Mouse (Mus musculus) kidney, postnatal 0 days (tissue): ENCODE results near the gene Itpk1. TPM values are rescaled to one million over a fixed set of nuclear protein-coding genes. Genes with fewer than 3 reads are reported as not detected.

Experiments used
- ATAC-seq: fragments of 200-750 bp; cut with Nextera tagmentation; replicated peaks from 2 replicates; pipeline ENCODE4 v1.8.0; 2017; ENCODE audit warnings: low read depth, moderate number of reproducible peaks, moderate TSS enrichment, moderate library complexity; ENCODE audit not compliant: low FRiP score
- DNase-seq: peaks from one replicate; pipeline ENCODE4 v3.0.0-alpha.2; 2016; ENCODE audit warnings: low spot score
- H3K27ac ChIP-seq: fragments of 300-500 bp; sonication (generic); 2 replicates; pipeline ENCODE4 v1.5.1; 2014; ENCODE audit warnings: mild to moderate bottlenecking
- H3K27me3 ChIP-seq: fragments of 300-500 bp; sonication (generic); 2 replicates; pipeline ENCODE4 v1.6.1; 2014; ENCODE audit warnings: low read length, mixed read lengths; ENCODE audit not compliant: insufficient read depth
- H3K36me3 ChIP-seq: fragments of 300-500 bp; sonication (generic); 2 replicates; pipeline ENCODE4 v1.6.1; 2014; ENCODE audit warnings: low read length, mixed read lengths; ENCODE audit not compliant: insufficient read depth
- H3K4me1 ChIP-seq: fragments of 300-500 bp; sonication (generic); replicated peaks from 2 replicates; pipeline ENCODE4 v1.6.1; 2014; ENCODE audit warnings: antibody characterized with exemption, low read length, mixed read lengths; ENCODE audit not compliant: insufficient read depth
- H3K4me2 ChIP-seq: fragments of 300-500 bp; sonication (generic); 2 replicates; pipeline ENCODE4 v1.6.1; 2014; ENCODE audit warnings: mild to moderate bottlenecking, low read length, moderate library complexity, mixed read lengths
- H3K4me3 ChIP-seq: fragments of 300-500 bp; sonication (generic); replicated peaks from 2 replicates; pipeline ENCODE4 v1.5.1; 2014; ENCODE audit warnings: low read depth, low read length
- H3K9ac ChIP-seq: fragments of 300-500 bp; sonication (generic); 2 replicates; pipeline ENCODE4 v1.6.1; 2014; ENCODE audit warnings: low read depth, low read length
- H3K9me3 ChIP-seq: fragments of 300-500 bp; sonication (generic); replicated peaks from 2 replicates; pipeline ENCODE4 v1.6.1; 2016; ENCODE audit warnings: low read length, inconsistent platforms, mixed read lengths
- CTCF ChIP-seq: IDR thresholded peaks from 2 replicates; pipeline ENCODE4 v1.5.1; 2016; ENCODE audit warnings: antibody characterized with exemption, low read depth, mild to moderate bottlenecking, moderate library complexity
- WGBS: fragments of 180-500 bp; shearing (Covaris S2); extraction: QIAGEN DNeasy Blood & Tissue Kit; methylation state at CpG from one replicate; pipeline ENCODE4 v1.1.7; 2014; 5-methylcytosine and 5-hydroxymethylcytosine counted together
- polyA plus RNA-seq: library from polyadenylated mRNA; unstranded; fragments of >200 nt; fragmentation: Nextera tagmentation; extraction: Ambion mirVana; gene quantifications from 2 replicates; pipeline ENCODE4 v1.2.1, GENCODE M21; 2015

Itpk1 gene
- polyA plus RNA-seq, 1 experiment from 2014 or later = 16.1 TPM

DNA sequence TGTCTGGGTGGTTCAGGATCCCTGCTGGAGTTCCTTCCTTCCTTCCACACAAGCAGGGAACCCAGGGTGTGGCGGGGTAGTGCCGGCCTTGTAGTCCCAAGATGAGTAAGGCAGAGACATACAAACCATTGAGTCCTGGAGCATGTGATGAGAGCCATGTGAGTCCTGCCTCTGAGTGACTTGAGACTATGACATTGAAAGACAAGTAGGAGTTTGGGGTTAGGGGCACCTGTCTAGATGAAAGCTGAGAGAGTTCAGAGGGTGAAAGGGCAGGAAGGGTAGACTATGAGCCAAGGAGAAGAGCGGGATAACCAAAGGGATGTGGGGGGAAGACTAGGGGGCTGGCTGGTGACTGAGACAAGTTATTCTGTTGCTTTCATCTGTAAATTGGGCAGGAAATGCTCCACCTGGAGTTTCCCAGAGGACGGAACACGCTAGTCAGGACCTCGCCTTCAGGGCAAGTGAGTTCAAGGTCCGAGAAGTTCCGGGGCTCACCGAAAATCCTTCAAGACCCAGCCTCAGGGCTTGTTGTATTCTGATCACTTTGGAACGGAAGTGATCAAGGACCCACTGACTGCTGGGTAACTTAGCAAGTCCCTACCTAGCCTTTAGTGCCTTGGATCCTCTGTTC lies 2.2 kb upstream of the Itpk1 start:
- 80% methylated on average over 10 of the region's 10 CpGs for WGBS
- no peak for DNase-seq

DNA sequence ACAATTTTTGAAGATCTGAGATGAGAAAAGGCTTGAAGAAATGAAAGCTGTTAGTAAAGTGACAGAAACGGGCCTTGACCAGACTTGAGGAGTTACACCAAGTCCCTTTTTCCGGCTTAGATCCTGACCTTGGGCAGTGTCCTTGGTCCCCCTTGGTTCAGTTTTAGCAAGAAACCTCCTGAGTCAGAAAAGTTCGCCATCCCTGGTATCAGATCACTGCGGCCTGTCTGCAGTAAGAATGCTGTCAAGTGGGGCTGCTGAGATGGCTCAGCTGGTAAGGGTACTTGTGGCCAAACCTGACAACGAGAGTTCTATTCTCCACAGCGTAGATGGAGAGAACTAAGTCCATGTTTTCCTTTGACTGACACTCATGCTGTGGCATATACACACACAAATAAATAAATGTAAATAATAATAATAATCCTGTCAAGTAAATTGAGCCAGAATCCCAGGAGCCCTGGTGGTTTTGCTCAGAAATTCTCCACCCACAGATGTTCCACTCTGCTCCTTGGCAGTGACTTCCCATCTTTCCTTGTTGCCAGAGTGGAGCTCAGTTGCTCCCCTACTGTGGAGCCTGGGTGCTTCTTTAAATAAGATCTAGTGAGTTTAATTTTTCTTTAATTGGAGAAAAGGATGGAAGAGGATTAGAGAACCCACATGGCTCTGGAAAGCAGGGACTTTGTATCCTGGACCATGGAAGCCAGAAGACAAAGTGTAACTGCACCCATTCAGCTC lies 1.3 kb upstream of the Itpk1 start:
- WGBS = 65% methylated on average over 6 of the region's 6 CpGs
- no peaks in the 10 kb centered on the region for H3K36me3 ChIP-seq
- H3K9ac ChIP-seq = 0 out of 2 replicates have a peak overlapping the region, but pooled peaks have one; percentile 93
- TF ChIP-seq CTCF = no peak
- DNase-seq (no peak), ATAC-seq (no peak)
- H3K4me1 ChIP-seq = peaks cover 13% of the 10 kb centered on the region
- H3K27ac ChIP-seq = no peak overlapping the region
- H3K9me3 ChIP-seq = no peaks in the 10 kb centered on the region
- no peak overlapping the region for H3K4me3 ChIP-seq
- no peaks in the 10 kb centered on the region for H3K27me3 ChIP-seq
- H3K4me2 ChIP-seq = peak overlapping the region; percentile 96; the same call in 1 of the 2 replicates

More for the DNA sequence above, 2.2 kb upstream of the Itpk1 start:
- Histone ChIP-seq H3K4me3 (no peak overlapping the region), H3K9ac (no peak overlapping the region), H3K9me3 (no peaks in the 10 kb centered on the region), H3K27me3 (no peaks in the 10 kb centered on the region), H3K27ac (no peak overlapping the region), H3K4me1 (peaks cover 13% of the 10 kb centered on the region), H3K36me3 (no peaks in the 10 kb centered on the region), H3K4me2 (no peak overlapping the region)
- no peak for ATAC-seq
- TF ChIP-seq CTCF = no peak

DNA sequence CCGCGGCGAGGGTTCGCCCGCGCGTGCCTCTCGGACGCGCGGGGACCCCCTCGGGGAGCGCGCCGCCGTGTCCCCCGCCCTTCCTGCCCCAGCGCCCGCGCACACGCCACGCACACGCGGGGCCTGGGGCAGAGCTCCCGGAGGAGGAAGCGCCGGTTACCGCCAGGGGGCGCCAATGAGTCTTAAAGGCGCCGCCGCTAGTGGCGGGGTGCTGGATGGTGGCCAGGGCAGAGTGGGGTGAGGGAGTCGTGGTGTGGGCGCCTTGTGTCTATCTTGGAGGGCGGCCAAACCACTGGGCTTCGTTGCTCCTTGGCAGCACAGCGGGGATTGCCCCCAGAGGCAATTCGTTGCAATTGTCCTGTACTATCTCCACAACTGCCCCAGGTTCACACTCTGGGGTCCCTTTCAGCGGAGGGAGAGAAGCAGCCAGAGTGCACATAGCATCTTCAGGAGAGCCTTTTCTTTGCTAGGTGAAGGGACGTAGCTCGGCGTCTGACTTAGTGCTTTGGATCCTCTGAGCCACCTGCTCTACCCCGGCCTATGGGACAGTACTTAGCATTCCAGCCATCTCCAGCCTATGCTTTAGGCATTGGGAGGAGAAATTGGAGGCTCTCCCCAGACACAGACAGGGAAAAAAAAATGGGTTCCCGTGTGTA lies 614 bp upstream of the Itpk1 start:
- peaks cover 13% of the 10 kb centered on the region for H3K4me1 ChIP-seq
- H3K9ac ChIP-seq = peak overlapping the region; percentile 93
- H3K36me3 ChIP-seq = no peaks in the 10 kb centered on the region
- DNase-seq (peak; percentile 80), ATAC-seq (peak; percentile 74)
- H3K4me2 ChIP-seq = peak overlapping the region; percentile 96
- peak overlapping the region; percentile 95 for H3K27ac ChIP-seq
- no peaks in the 10 kb centered on the region for H3K9me3 ChIP-seq
- no peaks in the 10 kb centered on the region for H3K27me3 ChIP-seq
- 2% methylated on average over 44 of the region's 45 CpGs for WGBS
- H3K4me3 ChIP-seq = peak overlapping the region; percentile 78
- peak; percentile 86 for TF ChIP-seq CTCF

DNA sequence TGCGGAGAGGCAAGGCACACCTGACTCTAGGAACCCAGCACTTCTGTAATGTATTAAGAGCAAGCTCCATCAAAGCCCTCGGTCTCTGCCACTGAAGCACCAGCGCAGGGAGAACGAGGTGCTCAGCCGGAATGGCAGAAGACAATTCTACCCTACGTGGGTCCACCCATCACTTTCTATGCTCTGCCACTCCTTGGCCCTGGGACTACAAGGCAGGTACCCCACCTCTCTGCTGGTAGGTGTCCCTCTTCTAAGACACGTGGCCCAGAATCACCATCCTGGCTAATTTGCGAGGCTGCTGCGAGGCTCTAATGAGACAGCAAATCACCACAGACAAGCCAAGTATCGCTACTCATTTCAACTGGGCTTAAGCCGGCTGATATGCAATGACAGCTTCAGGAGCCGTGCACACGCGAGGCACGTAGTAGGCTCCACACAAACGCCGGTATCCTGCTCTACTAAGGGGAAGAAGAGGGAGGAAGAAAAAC lies 765 bp downstream of the Itpk1 start:
- TF ChIP-seq CTCF = no peak

DNA sequence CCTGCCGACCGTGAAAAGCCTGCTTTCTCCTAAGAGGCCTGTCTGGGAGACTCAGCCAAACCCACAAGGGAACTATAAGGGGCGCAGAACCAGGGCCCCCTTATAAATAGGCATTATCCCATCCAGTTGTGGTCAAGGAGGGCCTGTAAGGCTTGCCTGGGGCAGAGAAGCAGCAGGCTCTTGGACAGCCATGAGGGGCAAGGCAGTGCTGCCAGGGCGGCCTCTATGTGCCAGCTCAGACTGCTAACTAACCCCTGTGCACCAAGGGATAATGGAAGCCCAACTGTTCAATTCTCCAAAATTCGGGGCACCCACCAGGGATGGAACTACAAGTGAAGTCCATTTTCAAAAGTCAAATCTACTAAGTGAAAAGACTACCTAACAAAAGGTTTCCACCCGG lies 1.3 kb downstream of the Itpk1 start:
- Histone ChIP-seq H3K27me3 (no peaks in the 10 kb centered on the region), H3K36me3 (no peaks in the 10 kb centered on the region), H3K9ac (peak overlapping the region; percentile 23; the same call in 1 of the 2 replicates), H3K4me3 (peak overlapping the region; percentile 78), H3K4me1 (peaks cover 13% of the 10 kb centered on the region), H3K4me2 (peak overlapping the region; percentile 96), H3K9me3 (no peaks in the 10 kb centered on the region), H3K27ac (peak overlapping the region; percentile 66)
- WGBS = 42% methylated on average over 6 of the region's 6 CpGs
- DNase-seq (no peak), ATAC-seq (no peak)
- no peak for TF ChIP-seq CTCF

More for the DNA sequence above, 765 bp downstream of the Itpk1 start:
- Histone ChIP-seq H3K4me1 (peaks cover 13% of the 10 kb centered on the region), H3K27ac (peak overlapping the region; percentile 95; the same call in 1 of the 2 replicates), H3K27me3 (no peaks in the 10 kb centered on the region), H3K36me3 (no peaks in the 10 kb centered on the region), H3K9ac (peak overlapping the region; percentile 93), H3K4me3 (peak overlapping the region; percentile 78), H3K9me3 (no peaks in the 10 kb centered on the region), H3K4me2 (peak overlapping the region; percentile 96)
- ATAC-seq (no peak), DNase-seq (no peak)
- WGBS = 9% methylated on average over 17 of the region's 17 CpGs

DNA sequence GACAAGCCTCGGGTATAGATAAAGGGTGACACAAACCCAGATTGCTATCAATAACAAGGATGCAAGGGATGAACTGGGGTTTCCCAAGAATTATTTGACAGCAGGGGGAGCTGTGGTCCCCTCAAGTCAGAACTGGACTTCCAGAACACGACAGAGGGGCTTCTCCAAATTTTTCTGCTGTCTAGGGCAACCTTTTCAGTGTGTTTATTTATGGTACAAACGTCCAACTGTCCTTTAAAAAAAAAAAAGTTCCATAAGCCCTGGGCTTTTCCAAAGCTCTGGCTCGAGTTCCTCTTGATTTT lies 1.7 kb downstream of the Itpk1 start:
- Histone ChIP-seq H3K4me2 (peak overlapping the region; percentile 96), H3K4me3 (peak overlapping the region; percentile 78), H3K36me3 (no peaks in the 10 kb centered on the region), H3K27me3 (no peaks in the 10 kb centered on the region), H3K9me3 (no peaks in the 10 kb centered on the region), H3K27ac (peak overlapping the region; percentile 66), H3K4me1 (peaks cover 17% of the 10 kb centered on the region), H3K9ac (peak overlapping the region; percentile 23; the same call in 1 of the 2 replicates)
- WGBS = 2% methylated on average over 4 of the region's 4 CpGs
- peak; percentile 52 for TF ChIP-seq CTCF
- ATAC-seq (no peak), DNase-seq (peak; percentile 57)
